Mouse (Mus musculus): ENCODE results near the gene Gins3. TPM values are rescaled to one million over a fixed set of nuclear protein-coding genes. Genes with fewer than 3 reads are reported as not detected.

Gins3 gene
- polyA plus RNA-seq (2014; fragmentation: Nextera tagmentation; extraction: Ambion mirVana), result 18.6 and 21.1 TPM in 2 replicates

- WGBS, result under 1% methylated on average over 52 of the region's 52 CpGs
- peak; percentile 92 for ATAC-seq (replicated peaks; ENCODE audit: low FRiP score, low TSS enrichment, low read depth)
- Histone ChIP-seq H3K27ac (ENCODE audit: low read depth) (0 out of 2 replicates have a peak within 1 kb of the TSS, but pooled peaks have one; percentile 19), H3K4me3 (ENCODE audit: low read depth, low read length) (peak within 1 kb of the TSS; percentile 91), H3K4me2 (ENCODE audit: low read length) (peak within 1 kb of the TSS; percentile 90), H3K9me3 (ENCODE audit: control insufficient read depth, low read length) (no peaks in the 10 kb centered on the region), H3K9ac (ENCODE audit: low read length) (peak within 1 kb of the TSS; percentile 70), H3K36me3 (ENCODE audit: control insufficient read depth, insufficient read depth, low read length) (no peaks in the 10 kb centered on the region), H3K4me1 (replicated peaks; ENCODE audit: control insufficient read depth, insufficient read depth, low read length) (0 out of 2 replicates have a peak, but pooled peaks cover 5% of the 10 kb centered on the region), H3K27me3 (replicated peaks; ENCODE audit: control insufficient read depth, insufficient read depth, low read length) (no peaks in the 10 kb centered on the region)
- DNase-seq (ENCODE audit: low spot score), result peak; percentile 97
Measured at GRCm38 (mm10) chr8:95633262-95634062, at the start of gene Gins3. Gins3 (plus strand) TSS chr8:95633453.

- DNase-seq (ENCODE audit: low spot score) (no peak), ATAC-seq (replicated peaks; ENCODE audit: low FRiP score, low TSS enrichment, low read depth) (no peak)
- Histone ChIP-seq H3K27me3 (replicated peaks; ENCODE audit: control insufficient read depth, insufficient read depth, low read length) (no peaks in the 10 kb centered on the region), H3K4me3 (ENCODE audit: low read depth, low read length) (no peak overlapping the region), H3K27ac (ENCODE audit: low read depth) (no peak overlapping the region), H3K36me3 (ENCODE audit: control insufficient read depth, insufficient read depth, low read length) (no peaks in the 10 kb centered on the region), H3K4me1 (replicated peaks; ENCODE audit: control insufficient read depth, insufficient read depth, low read length) (no peaks in the 10 kb centered on the region), H3K9ac (ENCODE audit: low read length) (no peak overlapping the region), H3K9me3 (ENCODE audit: control insufficient read depth, low read length) (no peaks in the 10 kb centered on the region), H3K4me2 (ENCODE audit: low read length) (no peak overlapping the region)
- WGBS, result 82% methylated on average over 1 of the region's 1 CpGs
Measured at GRCm38 (mm10) chr8:95587339-95587738, 45.9 kb upstream of the Gins3 start.

- ATAC-seq (replicated peaks; ENCODE audit: low FRiP score, low TSS enrichment, low read depth), result no peak
- H3K4me3 ChIP-seq (ENCODE audit: low read depth, low read length), result no peak overlapping the region
- 66% methylated on average over 10 of the region's 10 CpGs for WGBS
- H3K9me3 ChIP-seq (ENCODE audit: control insufficient read depth, low read length), result no peaks in the 10 kb centered on the region
- no peaks in the 10 kb centered on the region for H3K4me1 ChIP-seq (replicated peaks; ENCODE audit: control insufficient read depth, insufficient read depth, low read length)
- no peaks in the 10 kb centered on the region for H3K36me3 ChIP-seq (ENCODE audit: control insufficient read depth, insufficient read depth, low read length)
- H3K27me3 ChIP-seq (replicated peaks; ENCODE audit: control insufficient read depth, insufficient read depth, low read length), result no peaks in the 10 kb centered on the region
- no peak overlapping the region for H3K27ac ChIP-seq (ENCODE audit: low read depth)
- H3K9ac ChIP-seq (ENCODE audit: low read length), result no peak overlapping the region
- no peak overlapping the region for H3K4me2 ChIP-seq (ENCODE audit: low read length)
- no peak for DNase-seq (ENCODE audit: low spot score)
Measured at GRCm38 (mm10) chr8:95589282-95589681, 44.0 kb upstream of the Gins3 start.

GRCm38 (mm10) chr8:95590539-95590938 lies 42.7 kb upstream of the Gins3 start:
- no peak overlapping the region for H3K4me3 ChIP-seq (ENCODE audit: low read depth, low read length)
- H3K36me3 ChIP-seq (ENCODE audit: control insufficient read depth, insufficient read depth, low read length), result no peaks in the 10 kb centered on the region
- no peak overlapping the region for H3K9ac ChIP-seq (ENCODE audit: low read length)
- H3K4me2 ChIP-seq (ENCODE audit: low read length), result no peak overlapping the region
- WGBS, result 79% methylated on average over 4 of the region's 4 CpGs
- DNase-seq (ENCODE audit: low spot score), result no peak
- H3K27ac ChIP-seq (ENCODE audit: low read depth), result no peak overlapping the region
- no peak for ATAC-seq (replicated peaks; ENCODE audit: low FRiP score, low TSS enrichment, low read depth)
- H3K9me3 ChIP-seq (ENCODE audit: control insufficient read depth, low read length), result no peaks in the 10 kb centered on the region
- H3K4me1 ChIP-seq (replicated peaks; ENCODE audit: control insufficient read depth, insufficient read depth, low read length), result no peaks in the 10 kb centered on the region
- no peaks in the 10 kb centered on the region for H3K27me3 ChIP-seq (replicated peaks; ENCODE audit: control insufficient read depth, insufficient read depth, low read length)

- no peak for ATAC-seq (replicated peaks; ENCODE audit: low FRiP score, low TSS enrichment, low read depth)
Measured at GRCm38 (mm10) chr8:95592131-95592780, 41.0 kb upstream of the Gins3 start.

GRCm38 (mm10) chr8:95593439-95594393 lies 39.5 kb upstream of the Gins3 start:
- no peak for DNase-seq (ENCODE audit: low spot score)
- no peak overlapping the region for H3K9ac ChIP-seq (ENCODE audit: low read length)

More at GRCm38 (mm10) chr8:95592131-95592780, 41.0 kb upstream of the Gins3 start:
- 86% methylated on average over 12 of the region's 12 CpGs for WGBS
- H3K9me3 ChIP-seq (ENCODE audit: control insufficient read depth, low read length), result no peaks in the 10 kb centered on the region
- no peak overlapping the region for H3K9ac ChIP-seq (ENCODE audit: low read length)
- H3K4me3 ChIP-seq (ENCODE audit: low read depth, low read length), result no peak overlapping the region
- no peaks in the 10 kb centered on the region for H3K4me1 ChIP-seq (replicated peaks; ENCODE audit: control insufficient read depth, insufficient read depth, low read length)
- H3K27ac ChIP-seq (ENCODE audit: low read depth), result no peak overlapping the region
- DNase-seq (ENCODE audit: low spot score), result no peak
- no peaks in the 10 kb centered on the region for H3K36me3 ChIP-seq (ENCODE audit: control insufficient read depth, insufficient read depth, low read length)
- no peaks in the 10 kb centered on the region for H3K27me3 ChIP-seq (replicated peaks; ENCODE audit: control insufficient read depth, insufficient read depth, low read length)
- H3K4me2 ChIP-seq (ENCODE audit: low read length), result no peak overlapping the region

GRCm38 (mm10) chr8:95595131-95595530 lies 38.1 kb upstream of the Gins3 start:
- no peaks in the 10 kb centered on the region for H3K9me3 ChIP-seq (ENCODE audit: control insufficient read depth, low read length)
- DNase-seq (ENCODE audit: low spot score) (no peak), ATAC-seq (replicated peaks; ENCODE audit: low FRiP score, low TSS enrichment, low read depth) (no peak)
- no peaks in the 10 kb centered on the region for H3K27me3 ChIP-seq (replicated peaks; ENCODE audit: control insufficient read depth, insufficient read depth, low read length)
- no peak overlapping the region for H3K4me2 ChIP-seq (ENCODE audit: low read length)
- 84% methylated on average over 14 of the region's 14 CpGs for WGBS
- H3K36me3 ChIP-seq (ENCODE audit: control insufficient read depth, insufficient read depth, low read length), result no peaks in the 10 kb centered on the region
- H3K9ac ChIP-seq (ENCODE audit: low read length), result no peak overlapping the region
- H3K4me3 ChIP-seq (ENCODE audit: low read depth, low read length), result no peak overlapping the region
- H3K4me1 ChIP-seq (replicated peaks; ENCODE audit: control insufficient read depth, insufficient read depth, low read length), result no peaks in the 10 kb centered on the region
- no peak overlapping the region for H3K27ac ChIP-seq (ENCODE audit: low read depth)

More at GRCm38 (mm10) chr8:95593439-95594393, 39.5 kb upstream of the Gins3 start:
- Histone ChIP-seq H3K4me1 (replicated peaks; ENCODE audit: control insufficient read depth, insufficient read depth, low read length) (no peaks in the 10 kb centered on the region), H3K9me3 (ENCODE audit: control insufficient read depth, low read length) (no peaks in the 10 kb centered on the region), H3K4me3 (ENCODE audit: low read depth, low read length) (no peak overlapping the region), H3K4me2 (ENCODE audit: low read length) (no peak overlapping the region), H3K27me3 (replicated peaks; ENCODE audit: control insufficient read depth, insufficient read depth, low read length) (no peaks in the 10 kb centered on the region), H3K27ac (ENCODE audit: low read depth) (no peak overlapping the region), H3K36me3 (ENCODE audit: control insufficient read depth, insufficient read depth, low read length) (no peaks in the 10 kb centered on the region)
- 91% methylated on average over 7 of the region's 7 CpGs for WGBS
- ATAC-seq (replicated peaks; ENCODE audit: low FRiP score, low TSS enrichment, low read depth), result no peak

GRCm38 (mm10) chr8:95596841-95597241 lies 36.4 kb upstream of the Gins3 start:
- H3K27me3 ChIP-seq (replicated peaks; ENCODE audit: control insufficient read depth, insufficient read depth, low read length), result no peaks in the 10 kb centered on the region
- WGBS, result 35% methylated on average over 4 of the region's 4 CpGs

More at GRCm38 (mm10) chr8:95596841-95597241, 36.4 kb upstream of the Gins3 start:
- no peaks in the 10 kb centered on the region for H3K9me3 ChIP-seq (ENCODE audit: control insufficient read depth, low read length)
- DNase-seq (ENCODE audit: low spot score), result no peak
- 0 out of 2 replicates have a peak, but pooled peaks have one; percentile 23 for ATAC-seq (replicated peaks; ENCODE audit: low FRiP score, low TSS enrichment, low read depth)
- no peak overlapping the region for H3K27ac ChIP-seq (ENCODE audit: low read depth)
- H3K4me2 ChIP-seq (ENCODE audit: low read length), result no peak overlapping the region
- H3K4me1 ChIP-seq (replicated peaks; ENCODE audit: control insufficient read depth, insufficient read depth, low read length), result no peaks in the 10 kb centered on the region
- H3K9ac ChIP-seq (ENCODE audit: low read length), result no peak overlapping the region
- no peak overlapping the region for H3K4me3 ChIP-seq (ENCODE audit: low read depth, low read length)
- no peaks in the 10 kb centered on the region for H3K36me3 ChIP-seq (ENCODE audit: control insufficient read depth, insufficient read depth, low read length)

Data from intestine, embryonic 14.5 days (tissue).